Mouse (Mus musculus) gonadal fat pad, adult 2 months (tissue): ENCODE measurements around the gene Edar. TPM values are rescaled to one million over a fixed set of nuclear protein-coding genes. Genes with fewer than 3 reads are reported as not detected.

ENCODE experiments used
- DNase-seq: peaks from one replicate; pipeline ENCODE4 v3.0.0-alpha.2; 2012; ENCODE audit warnings: low read depth
- polyA plus RNA-seq: library from polyadenylated mRNA; depleted of rRNA; stranded (reverse); fragments of >200 nt; gene quantifications from 2 replicates; pipeline ENCODE4 v1.2.3, GENCODE M21; 2012; rRNA removed

Edar gene
- polyA plus RNA-seq, 1 experiment = 3.4 TPM

DNA sequence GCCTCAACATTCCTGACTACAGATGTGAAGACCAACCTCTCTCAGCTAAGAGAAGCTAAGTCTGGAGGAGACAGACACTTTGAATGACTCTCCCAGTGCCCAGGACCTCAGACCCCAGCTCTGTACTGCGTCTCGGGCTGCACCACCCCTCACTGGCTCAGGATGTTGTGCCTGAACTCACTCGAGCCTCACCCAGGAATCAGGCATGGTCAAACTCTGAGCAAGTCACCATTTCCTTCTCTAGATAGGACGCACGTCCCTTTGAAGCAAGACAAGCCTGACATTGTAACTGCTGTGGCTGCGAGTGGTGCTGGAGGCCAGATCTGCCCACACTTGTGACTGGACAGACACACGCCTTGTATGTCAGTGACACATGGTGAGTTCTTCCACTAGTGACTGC, 73.5 kb downstream of the Edar start:
- DNase-seq = no peak

DNA sequence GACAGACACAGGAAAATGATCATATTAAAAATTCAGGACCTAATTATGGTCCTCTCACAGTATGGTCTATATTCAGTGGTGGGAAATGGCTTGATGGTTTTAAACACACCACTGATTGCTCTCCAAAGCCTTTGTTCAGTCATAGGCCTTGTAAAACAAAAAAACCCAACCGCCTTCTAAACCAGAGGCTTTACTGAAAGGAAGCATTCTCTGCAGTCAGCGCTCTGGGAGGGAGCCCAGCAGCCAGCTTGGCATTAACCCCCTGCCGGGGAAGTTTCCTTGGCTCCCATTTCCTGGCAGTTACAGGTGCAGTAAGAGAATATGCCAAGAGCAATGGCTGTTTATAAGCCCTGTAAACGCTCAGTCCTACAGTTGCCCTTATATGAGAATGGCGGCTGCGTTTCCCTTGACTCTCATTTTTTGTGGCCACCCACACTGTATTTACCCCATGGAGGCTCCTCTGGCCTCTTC, 74.0 kb downstream of the Edar start:
- no peak for DNase-seq

GRCm38 (mm10) chr10:58600983-58601382, 74.5 kb downstream of the Edar start:
- DNase-seq = no peak

DNA sequence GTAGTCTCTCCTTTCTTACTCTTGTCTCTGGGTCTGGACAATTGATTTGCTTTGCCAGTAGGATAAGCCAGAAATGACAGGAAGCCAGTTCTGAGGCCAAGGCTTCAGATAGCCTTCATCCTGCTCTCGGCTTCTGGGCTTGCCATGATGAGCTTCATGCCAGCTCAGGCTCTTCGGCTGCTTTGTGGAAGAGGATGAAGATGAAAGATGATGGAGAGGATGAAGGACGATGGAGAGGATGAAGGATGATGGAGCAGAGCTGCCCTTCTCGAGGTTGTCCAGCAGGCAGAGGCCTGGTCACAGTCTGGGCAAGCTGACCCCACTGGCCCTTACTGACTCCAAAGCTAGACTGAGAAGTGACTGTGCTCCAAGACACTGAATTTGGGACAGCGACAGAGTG, 75.3 kb downstream of the Edar start:
- no peak for DNase-seq

DNA sequence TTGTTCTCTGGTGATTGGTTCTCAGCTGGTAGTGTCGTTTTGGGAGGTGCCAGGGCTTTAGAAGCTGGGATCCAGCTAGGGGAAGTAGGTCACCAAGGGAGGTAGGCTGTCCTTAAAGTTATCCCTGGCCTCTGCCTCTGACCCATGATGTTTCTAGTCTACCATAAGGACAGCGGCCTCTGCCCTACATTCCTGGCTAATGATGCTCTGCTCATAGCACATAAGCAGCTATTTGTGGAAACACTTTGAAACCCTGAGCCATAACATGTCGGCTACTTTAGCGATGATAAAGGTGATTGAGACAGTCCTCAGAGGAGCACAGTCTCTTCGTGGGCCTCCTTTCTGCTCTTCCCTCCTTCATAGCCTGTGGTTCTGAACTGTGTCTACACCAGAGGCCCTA, 79.6 kb downstream of the Edar start:
- DNase-seq = no peak

GRCm38 (mm10) chr10:58595197-58595596, 80.3 kb downstream of the Edar start:
- no peak for DNase-seq

- DNase-seq = no peak
These were observed 81.0 kb downstream of the Edar start for GRCm38 (mm10) chr10:58594486-58594885.

DNA sequence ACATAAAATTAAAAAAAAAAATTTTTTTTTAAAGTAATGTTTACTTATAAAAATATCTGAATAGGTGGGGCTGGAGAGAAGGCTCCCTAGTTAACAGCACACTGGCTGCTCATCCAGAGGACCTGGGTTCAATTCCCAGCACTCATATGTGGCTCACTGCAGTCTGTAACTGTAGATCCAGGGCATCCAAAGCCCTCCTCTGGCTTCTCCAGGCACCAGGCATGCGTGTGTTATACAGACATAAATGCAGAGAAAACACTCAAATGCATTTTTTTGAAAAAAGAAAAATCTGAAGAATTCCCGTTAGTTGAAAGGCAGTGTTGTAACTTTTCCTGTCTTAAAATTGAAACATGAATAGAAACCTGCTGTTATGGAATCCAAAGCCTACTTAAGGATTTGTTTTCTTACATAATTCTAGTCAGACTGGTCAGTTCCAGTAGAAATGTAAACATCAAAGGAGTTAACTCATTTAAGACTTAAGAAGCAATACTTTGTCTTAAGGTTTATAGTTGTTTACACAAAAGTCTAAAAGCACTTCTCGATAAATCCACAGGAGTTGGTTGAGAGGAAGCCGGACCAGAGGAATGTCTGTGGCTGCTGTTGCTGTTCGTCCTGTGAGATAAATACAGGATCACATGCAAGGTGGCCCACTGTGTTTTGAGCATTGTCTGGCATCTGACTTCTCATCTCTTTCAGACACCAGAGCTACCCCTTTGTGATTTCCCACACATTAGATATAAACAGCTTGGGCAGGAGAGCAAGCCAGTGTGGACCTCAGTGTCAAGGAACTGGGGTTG, 89.8 kb downstream of the Edar start:
- DNase-seq = no peak

DNA sequence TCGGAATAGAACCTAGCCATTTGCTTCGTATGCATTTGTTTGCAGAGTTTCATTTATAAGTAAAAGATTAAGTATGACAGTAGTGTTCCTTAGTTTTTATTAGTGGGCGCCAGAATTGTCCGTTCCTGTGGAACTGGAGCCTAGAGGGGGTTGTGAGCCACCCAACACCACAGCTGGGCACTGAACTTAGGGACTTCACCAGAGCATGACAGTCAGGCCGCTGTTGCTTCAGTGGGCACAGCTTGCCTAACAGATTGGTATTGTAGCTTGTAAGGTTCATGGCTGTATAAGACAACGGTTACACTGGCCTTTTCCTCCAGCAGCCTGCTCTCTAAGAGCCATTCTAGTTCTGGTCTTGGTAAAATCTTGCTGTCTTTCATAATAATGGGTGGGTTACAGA, 114.9 kb downstream of the Edar start:
- DNase-seq = no peak

GRCm38 (mm10) chr10:58559901-58560300, 115.6 kb downstream of the Edar start:
- DNase-seq = peak; percentile 24

- peak; percentile 9 for DNase-seq
These were observed 116.4 kb downstream of the Edar start for GRCm38 (mm10) chr10:58559098-58559497.

DNA sequence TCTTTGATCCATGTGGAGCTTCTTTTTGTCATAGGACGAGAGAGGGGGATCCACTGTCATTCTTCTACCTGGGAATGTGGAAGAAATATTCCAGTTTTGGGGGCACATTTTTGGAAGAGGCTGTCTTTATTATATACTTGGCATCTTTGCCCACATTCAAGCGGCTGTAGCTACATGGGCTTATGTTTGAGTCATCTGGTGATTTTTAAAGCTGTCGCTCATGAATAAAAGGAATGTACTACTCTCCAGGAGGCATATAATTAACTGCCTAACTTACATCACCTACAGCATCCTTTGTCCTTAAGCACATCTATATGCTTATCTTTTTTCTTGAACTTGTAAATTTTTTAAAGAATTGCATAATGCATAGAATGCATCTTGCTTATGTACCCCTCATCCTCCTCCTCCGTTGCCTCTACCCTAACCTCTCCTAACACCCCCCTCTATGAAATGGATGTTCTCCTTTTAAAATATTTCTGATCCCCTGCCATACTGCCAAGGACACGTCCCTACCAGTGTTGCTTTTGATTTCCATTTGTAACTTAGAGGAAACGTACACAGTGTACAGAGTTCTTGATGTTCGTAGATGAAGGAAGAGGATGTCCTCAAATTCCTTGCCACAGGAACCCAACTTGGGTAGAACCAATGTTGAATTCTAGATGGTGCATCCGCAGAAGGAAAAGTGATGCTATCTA, 120.6 kb downstream of the Edar start:
- no peak for DNase-seq

Other genes with a start within 250 kb of the Edar start
- 7.0 and 8.2 TPM in 2 replicates for gene Ranbp2, start 228.7 kb downstream of the Edar start, polyA plus RNA-seq
- 0.74 and 0.85 TPM in 2 replicates for gene Ccdc138, start 177.7 kb downstream of the Edar start, polyA plus RNA-seq
- not detected in 2 replicates for gene Gm17542, start 42.6 kb upstream of the Edar start, polyA plus RNA-seq
- 1.8 and 2.4 TPM in 2 replicates for gene Sh3rf3, start 137.7 kb upstream of the Edar start, polyA plus RNA-seq